Mouse (Mus musculus) small intestine, adult 2 months (tissue): ENCODE measurements around the gene Kctd6.
A peak's percentile ranks its signal among the peaks of the same experiment; 100 is the strongest.

Experiments
- CTCF ChIP-seq: fragments of 200-500 bp; IDR thresholded peaks from 2 replicates; pipeline ENCODE4 v1.5.1; 2012; ENCODE audit warnings: low read depth, mild to moderate bottlenecking, control low read depth, inconsistent platforms, low read length, moderate library complexity, mixed read lengths; ENCODE audit not compliant: insufficient replicate concordance, insufficient read length; ENCODE audit errors: extremely low read depth
- POLR2A ChIP-seq: fragments of 200-500 bp; IDR thresholded peaks from 2 replicates; pipeline ENCODE4 v1.6.1; 2012; ENCODE audit warnings: low read depth, mild to moderate bottlenecking, control low read depth, inconsistent platforms, low read length, moderate library complexity

- TF ChIP-seq CTCF (peak; percentile 16; the same call in 1 of the 2 replicates), POLR2A (no peak)
Observed at GRCm38 (mm10) chr14:8215208-8215778, 1.4 kb downstream of the Kctd6 start.
